In the genomic region with DNA sequence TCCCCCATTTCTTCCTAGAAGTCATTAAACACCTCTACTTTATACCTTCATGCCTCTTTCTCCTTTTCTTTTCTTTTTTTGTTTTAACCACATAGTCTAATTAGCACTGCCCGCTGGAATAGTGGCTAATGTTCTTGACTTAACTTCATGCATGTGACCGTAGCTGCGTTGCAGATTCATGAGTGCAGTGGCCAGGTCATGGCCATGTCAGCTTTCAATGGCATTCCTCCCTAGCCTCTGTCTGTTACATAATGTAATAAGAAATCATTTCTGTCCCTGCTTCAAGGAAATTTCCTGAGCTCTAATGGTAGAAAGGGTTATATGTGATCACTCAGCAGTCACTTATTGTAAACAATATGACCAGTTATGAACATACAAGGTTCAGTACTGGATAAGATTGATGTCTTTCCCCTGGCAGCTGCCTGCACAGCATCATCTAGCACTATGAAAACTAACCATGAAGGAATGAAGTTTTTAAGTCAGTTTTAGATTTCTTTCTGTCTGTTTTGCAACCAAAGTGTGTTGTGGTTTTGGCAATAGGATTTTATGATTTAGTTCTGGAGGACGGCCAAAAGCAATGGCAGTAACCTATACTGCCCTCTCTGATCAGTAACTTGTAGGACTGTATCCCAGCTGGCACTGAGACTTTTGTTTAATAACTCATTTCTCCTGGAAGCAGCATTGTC, we compare ENCODE assay signal across 11 mouse cellular contexts.
DNase-seq lines count a peak whose midpoint lies in the region; ATAC-seq and TF ChIP-seq lines count a peak whose summit lies in the region.
"Had no signal": no experiment of that assay in that cellular context is flagged by ENCODE, and none has a peak within 500 bp of the region (broad histone marks: within the 10 kb centered on the region; RNA-seq: fewer than 3 reads in every experiment).

No protein-coding gene starts in this region.

- WGBS in heart, postnatal 0 days: 50% methylated on average over 4 of the region's 4 CpGs
- 31% methylated on average over 4 of the region's 4 CpGs for WGBS in kidney, postnatal 0 days

- no peak for DNase-seq in heart, postnatal 0 days (ENCODE audit: low spot score)
- no peak for DNase-seq in heart, postnatal 10 days
- DNase-seq in 3T3-L1 (ENCODE audit: low read depth, low spot score): peak; percentile 78
- peak; percentile 63 for DNase-seq in adipocyte (ENCODE audit: low spot score)
- peak; percentile 64 for DNase-seq in kidney, postnatal 0 days (ENCODE audit: low spot score)
- DNase-seq: cerebellum, postnatal 14 days; liver, embryonic 13.5 days had no signal

- no peak for TF ChIP-seq CTCF in heart, postnatal 0 days (IDR thresholded peaks at IDR 0.05; ENCODE audit: low read depth)
- TF ChIP-seq CTCF in kidney, postnatal 0 days (IDR thresholded peaks at IDR 0.05; ENCODE audit: low read depth): no peak

- H3K36me3 ChIP-seq in heart, postnatal 0 days (replicated peaks; ENCODE audit: control insufficient read depth, insufficient read depth, low read length): no peaks in the 10 kb centered on the region
- H3K36me3 ChIP-seq in kidney, postnatal 0 days (ENCODE audit: insufficient read depth, low read length): no peaks in the 10 kb centered on the region
- H3K36me3 ChIP-seq: liver, embryonic 13.5 days had no signal

- peaks cover 50% of the 10 kb centered on the region for H3K4me1 ChIP-seq in heart, postnatal 0 days (ENCODE audit: control insufficient read depth, insufficient read depth)
- H3K4me1 ChIP-seq in kidney, postnatal 0 days (replicated peaks; ENCODE audit: insufficient read depth, low read length): peaks cover 22% of the 10 kb centered on the region

- no peaks in the 10 kb centered on the region for H3K27me3 ChIP-seq in heart, postnatal 0 days (ENCODE audit: control insufficient read depth, insufficient read depth, low read length)
- H3K27me3 ChIP-seq in kidney, postnatal 0 days (ENCODE audit: insufficient read depth, low read length): no peaks in the 10 kb centered on the region
- H3K27me3 ChIP-seq: liver, embryonic 13.5 days; megakaryocyte, embryonic 14.5 days had no signal

- TF ChIP-seq EP300 in heart, postnatal 0 days (IDR thresholded peaks at IDR 0.05; ENCODE audit: low read depth): no peak

- no peak overlapping the region for H3K9ac ChIP-seq in heart, postnatal 0 days (replicated peaks; ENCODE audit: low read depth, low read length)
- no peak overlapping the region for H3K9ac ChIP-seq in kidney, postnatal 0 days (ENCODE audit: low read depth, low read length)
- H3K9ac ChIP-seq: liver, embryonic 13.5 days had no signal

- H3K4me2 ChIP-seq in heart, postnatal 0 days (ENCODE audit: low read depth, low read length): no peak overlapping the region; the same call in 1 of the 2 replicates
- H3K4me2 ChIP-seq in kidney, postnatal 0 days (ENCODE audit: low read length): no peak overlapping the region
- H3K4me2 ChIP-seq: liver, embryonic 13.5 days had no signal

- no peak for ATAC-seq in heart, postnatal 0 days (ENCODE audit: insufficient read depth, low read depth)
- ATAC-seq in kidney, postnatal 0 days (replicated peaks; ENCODE audit: low FRiP score, low read depth): no peak
- ATAC-seq in erythroblast, adult 5-6 weeks (replicated peaks; ENCODE audit: low FRiP score, poor library complexity, severe bottlenecking): no peak
- no peak for ATAC-seq in CD4-positive, CD25-positive, alpha-beta regulatory T cell, adult 4 months

- H3K27ac ChIP-seq in heart, postnatal 0 days (ENCODE audit: low read depth): peak overlapping the region; percentile 47
- H3K27ac ChIP-seq in kidney, postnatal 0 days: 0 out of 2 replicates have a peak overlapping the region, but pooled peaks have one; percentile 19
- H3K27ac ChIP-seq: liver, embryonic 13.5 days had no signal

- intact Hi-C loops in heart, postnatal 10 days (cut with DNase I): no loop called here

- H3K4me3 ChIP-seq in heart, postnatal 0 days (ENCODE audit: low read depth, low read length): no peak overlapping the region
- no peak overlapping the region for H3K4me3 ChIP-seq in kidney, postnatal 0 days (replicated peaks; ENCODE audit: low read depth, low read length)
- H3K4me3 ChIP-seq: erythroblast, embryonic 14.5 days; liver, embryonic 13.5 days; megakaryocyte, embryonic 14.5 days had no signal

- H3K9me3 ChIP-seq in heart, postnatal 0 days (replicated peaks; ENCODE audit: control insufficient read depth, low read length): no peaks in the 10 kb centered on the region
- H3K9me3 ChIP-seq in kidney, postnatal 0 days (replicated peaks; ENCODE audit: low read length): no peaks in the 10 kb centered on the region
- H3K9me3 ChIP-seq: liver, embryonic 13.5 days; megakaryocyte, embryonic 14.5 days had no signal

Comparison
In these comparisons a context has a peak if more than half of its experiments do, and no peak if none do; other contexts are left out.
1. DNase-seq: peak in 3T3-L1 (single experiment), adipocyte (single experiment) and kidney, postnatal 0 days (single experiment); none in heart, postnatal 0 days (single experiment) and heart, postnatal 10 days (0 of 2).